10 mouse cellular contexts compared by ENCODE assay signal in the genomic region with DNA sequence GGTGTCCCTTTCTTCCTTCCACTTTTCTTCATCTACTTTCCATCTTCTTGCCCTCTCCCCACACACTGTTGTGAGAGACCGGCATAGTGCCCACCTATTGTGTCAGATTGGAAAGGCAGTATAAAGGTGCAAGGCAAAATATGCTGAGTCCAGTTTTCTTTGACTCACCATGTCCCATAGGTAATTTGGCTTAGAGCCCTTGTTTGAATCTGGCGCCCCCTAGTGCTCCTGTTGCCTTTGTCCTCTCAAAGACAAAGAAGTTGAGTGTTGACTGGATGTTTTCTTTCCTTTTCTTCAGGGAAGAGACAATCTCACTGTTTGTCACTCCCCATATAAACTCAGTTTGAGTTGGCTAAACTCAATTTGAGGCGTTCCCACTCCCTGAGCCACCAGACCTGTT.
DNase-seq lines count a peak whose midpoint lies in the region; ATAC-seq and TF ChIP-seq lines count a peak whose summit lies in the region.
"Had no signal": no experiment of that assay in that cellular context is flagged by ENCODE, and none has a peak within 500 bp of the region (broad histone marks: within the 10 kb centered on the region; RNA-seq: fewer than 3 reads in every experiment).

No protein-coding gene starts in this region.

- ATAC-seq in cerebellum, adult (ENCODE audit: insufficient number of reproducible peaks, low FRiP score, low TSS enrichment), result no peak
- no peak for ATAC-seq in Patski
- no peak for ATAC-seq in forebrain, embryonic 13.5 days

- no peaks in the 10 kb centered on the region for H3K4me1 ChIP-seq in forebrain, embryonic 13.5 days
- H3K4me1 ChIP-seq: lung, embryonic 15.5 days had no signal

- H3K27ac ChIP-seq in forebrain, embryonic 13.5 days, result no peak overlapping the region
- H3K27ac ChIP-seq: lung, embryonic 15.5 days had no signal

- in situ Hi-C loops in Patski (cut with MboI; ENCODE audit: low pct_unique_long_range_greater_than_20kb), result no loop called here

- peaks cover 9% of the 10 kb centered on the region for H3K36me3 ChIP-seq in forebrain, embryonic 13.5 days (ENCODE audit: poor library complexity, severe bottlenecking)
- H3K36me3 ChIP-seq: lung, embryonic 15.5 days had no signal

- peak; percentile 33 for TF ChIP-seq CTCF in Patski (IDR thresholded peaks at IDR 0.05)

- H3K4me2 ChIP-seq in forebrain, embryonic 13.5 days, result no peak overlapping the region
- H3K4me2 ChIP-seq: lung, embryonic 15.5 days had no signal

- intact Hi-C loops in left cerebral cortex, postnatal 4 days (cut with DNase I), result no loop called here

- peaks cover 18% of the 10 kb centered on the region for H3K27me3 ChIP-seq in Patski
- H3K27me3 ChIP-seq in forebrain, embryonic 13.5 days, result no peaks in the 10 kb centered on the region
- H3K27me3 ChIP-seq: lung, embryonic 15.5 days had no signal

- CTCF ChIA-PET in Patski (lab: Charles Lee), result no interaction called here

- no peak overlapping the region for H3K9ac ChIP-seq in forebrain, embryonic 13.5 days
- H3K9ac ChIP-seq: lung, embryonic 15.5 days had no signal

- POLR2A ChIA-PET in Patski (lab: Charles Lee), result no interaction called here

- DNase-seq in cerebellum, adult 11 months, result peak; percentile 25
- peak; percentile 11 for DNase-seq in layer of hippocampus, adult 11-12 months (ENCODE audit: low spot score)
- no peak for DNase-seq in layer of hippocampus, adult 8-10 months (ENCODE audit: low spot score in 2 of 2)
- no peak for DNase-seq in Patski (ENCODE audit: low read depth, low spot score)
- DNase-seq in kidney, postnatal 4 days, result peak; percentile 41 to 54
- DNase-seq in left cerebral cortex, postnatal 4 days, result no peak
- DNase-seq: gastrocnemius, postnatal 36 days had no signal

- 62% methylated on average over 3 of the region's 3 CpGs for WGBS in forebrain, embryonic 13.5 days

- no peaks in the 10 kb centered on the region for H3K9me3 ChIP-seq in forebrain, embryonic 13.5 days (replicated peaks)
- H3K9me3 ChIP-seq: lung, embryonic 15.5 days had no signal

- no peak overlapping the region for H3K4me3 ChIP-seq in forebrain, embryonic 13.5 days
- H3K4me3 ChIP-seq: lung, embryonic 15.5 days had no signal

Comparison
In these comparisons a context has a peak if more than half of its experiments do, and no peak if none do; other contexts are left out.
1. DNase-seq: peak in cerebellum, adult 11 months (single experiment), layer of hippocampus, adult 11-12 months (single experiment) and kidney, postnatal 4 days (2 of 2); none in layer of hippocampus, adult 8-10 months (0 of 2), Patski (single experiment) and left cerebral cortex, postnatal 4 days (single experiment).